Mouse (Mus musculus): ENCODE results near the gene Osbpl7. TPM values are rescaled to one million over a fixed set of nuclear protein-coding genes. Genes with fewer than 3 reads are reported as not detected.
A peak's percentile ranks its signal among the peaks of the same experiment; 100 is the strongest.

Osbpl7 gene
- polyA plus RNA-seq, 1 experiment, result 23.7 TPM

GRCm38 (mm10) chr11:97101722-97102121 is 51.3 kb downstream of the Osbpl7 start:
- no peak for TF ChIP-seq GATA1 (IDR thresholded peaks at IDR 0.05; ENCODE audit: low read length)

- TF ChIP-seq GATA1 (IDR thresholded peaks at IDR 0.05; ENCODE audit: low read length), result peak; percentile 54
Measured at GRCm38 (mm10) chr11:97103163-97104090, 53.0 kb downstream of the Osbpl7 start.

- no peak for TF ChIP-seq GATA1 (IDR thresholded peaks at IDR 0.05; ENCODE audit: low read length)
Measured at GRCm38 (mm10) chr11:97104091-97104483, 53.7 kb downstream of the Osbpl7 start.

- no peak for TF ChIP-seq GATA1 (IDR thresholded peaks at IDR 0.05; ENCODE audit: low read length)
Measured at GRCm38 (mm10) chr11:97108976-97109375, 58.5 kb downstream of the Osbpl7 start.

- no peak for TF ChIP-seq GATA1 (IDR thresholded peaks at IDR 0.05; ENCODE audit: low read length)
Measured at GRCm38 (mm10) chr11:97112519-97113125, 62.2 kb downstream of the Osbpl7 start.

- TF ChIP-seq GATA1 (IDR thresholded peaks at IDR 0.05; ENCODE audit: low read length), result no peak
Measured at GRCm38 (mm10) chr11:97114671-97115601, 64.5 kb downstream of the Osbpl7 start, which contains the start of gene Tbx21. Gene Tbx21, minus strand, starts transcription at chr11:97115331.

- TF ChIP-seq GATA1 (IDR thresholded peaks at IDR 0.05; ENCODE audit: low read length), result no peak
Measured at GRCm38 (mm10) chr11:97115797-97116196, 65.4 kb downstream of the Osbpl7 start.

Other genes starting within 250 kb of the Osbpl7 start
- 30.2 and 46.4 TPM in 2 replicates for gene Nfe2l1, start 220.7 kb upstream of the Osbpl7 start, polyA plus RNA-seq (2012)
- 0.14 and 0.45 TPM in 2 replicates for gene Copz2, start 200.8 kb upstream of the Osbpl7 start, polyA plus RNA-seq (2012)
- gene Cdk5rap3, start 134.1 kb upstream of the Osbpl7 start, polyA plus RNA-seq (2012), result 59.7 and 66.3 TPM in 2 replicates
- gene Prr15l, start 122.5 kb upstream of the Osbpl7 start, polyA plus RNA-seq (2012), result 0.18 and 0.19 TPM in 2 replicates
- 42.4 and 75.3 TPM in 2 replicates for gene Pnpo, start 106.6 kb upstream of the Osbpl7 start, polyA plus RNA-seq (2012)
- 46.1 and 55.9 TPM in 2 replicates for gene Sp2, start 67.7 kb upstream of the Osbpl7 start, polyA plus RNA-seq (2012)
- not detected in 2 replicates for gene Sp6, start 37.2 kb upstream of the Osbpl7 start, polyA plus RNA-seq (2012)
- gene Scrn2, start 20.7 kb upstream of the Osbpl7 start, polyA plus RNA-seq (2012), result 13.6 and 15.6 TPM in 2 replicates
- 0.11 TPM in 1 of 2 replicates, not detected in the other for gene Lrrc46, start 9.2 kb upstream of the Osbpl7 start, polyA plus RNA-seq (2012)
- 58.9 and 112 TPM in 2 replicates for gene Mrpl10, start 9.1 kb upstream of the Osbpl7 start, polyA plus RNA-seq (2012)
- not detected in 2 replicates for gene Tbx21, start 64.7 kb downstream of the Osbpl7 start, polyA plus RNA-seq (2012)
- 0.10 and 0.22 TPM in 2 replicates for gene Tbkbp1, start 100.9 kb downstream of the Osbpl7 start, polyA plus RNA-seq (2012)
- 49.2 and 62.1 TPM in 2 replicates for gene Kpnb1, start 137.3 kb downstream of the Osbpl7 start, polyA plus RNA-seq (2012)
- 24.4 and 31.5 TPM in 2 replicates for gene Npepps, start 230.0 kb downstream of the Osbpl7 start, polyA plus RNA-seq (2012)